Mouse (Mus musculus) hindbrain, embryonic 14.5 days (tissue): ENCODE results near the gene Rnasek. TPM values are rescaled to one million over a fixed set of nuclear protein-coding genes. Genes with fewer than 3 reads are reported as not detected.

ENCODE experiments used
- ATAC-seq: fragments of 200-750 bp; cut with Nextera tagmentation; 2 replicates; pipeline ENCODE4 v1.8.0; 2017; ENCODE audit warnings: moderate number of reproducible peaks, mild to moderate bottlenecking, moderate TSS enrichment, moderate library complexity; ENCODE audit not compliant: low FRiP score
- DNase-seq: peaks from one replicate; pipeline ENCODE4 v3.0.0-alpha.2; 2015; ENCODE audit warnings: low spot score
- H3K27ac ChIP-seq: fragments of 300-500 bp; sonication (generic); 2 replicates; pipeline ENCODE4 v1.5.1; 2014; ENCODE audit warnings: mild to moderate bottlenecking, moderate library complexity
- H3K27me3 ChIP-seq: fragments of 300-500 bp; sonication (generic); 2 replicates; pipeline ENCODE4 v1.6.1; 2014; ENCODE audit warnings: mild to moderate bottlenecking, low read length, mixed read lengths; ENCODE audit not compliant: control insufficient read depth, insufficient read depth
- H3K36me3 ChIP-seq: fragments of 300-500 bp; sonication (generic); replicated peaks from 2 replicates; pipeline ENCODE4 v1.6.1; 2014; ENCODE audit not compliant: control insufficient read depth, insufficient read depth
- H3K4me1 ChIP-seq: fragments of 300-500 bp; sonication (generic); replicated peaks from 2 replicates; pipeline ENCODE4 v1.6.1; 2014; ENCODE audit warnings: antibody characterized with exemption, low read length, mixed read lengths; ENCODE audit not compliant: control insufficient read depth, insufficient read depth
- H3K4me2 ChIP-seq: fragments of 300-500 bp; sonication (generic); replicated peaks from 2 replicates; pipeline ENCODE4 v1.6.1; 2014; ENCODE audit warnings: mild to moderate bottlenecking, moderate library complexity
- H3K4me3 ChIP-seq: fragments of 300-500 bp; sonication (generic); replicated peaks from 2 replicates; pipeline ENCODE4 v1.5.1; 2014; ENCODE audit warnings: mild to moderate bottlenecking, low read length
- H3K9ac ChIP-seq: fragments of 300-500 bp; sonication (generic); 2 replicates; pipeline ENCODE4 v1.6.1; 2014
- H3K9me3 ChIP-seq: fragments of 300-500 bp; sonication (generic); 2 replicates; pipeline ENCODE4 v1.6.1; 2016; ENCODE audit warnings: low read length; ENCODE audit not compliant: control insufficient read depth
- WGBS: fragments of 180-500 bp; shearing (Covaris S2); extraction: QIAGEN DNeasy Blood & Tissue Kit; methylation state at CpG from one replicate; pipeline ENCODE4 v1.1.7; 2014; 5-methylcytosine and 5-hydroxymethylcytosine counted together
- polyA plus RNA-seq: library from polyadenylated mRNA; unstranded; fragments of >200 nt; fragmentation: Nextera tagmentation; extraction: Ambion mirVana; gene quantifications from 2 replicates; pipeline ENCODE4 v1.2.1, GENCODE M21; 2014

Gene Rnasek
- 342 and 388 TPM in 2 replicates for polyA plus RNA-seq

GRCm38 (mm10) chr11:70239541-70240279 lies at the start of gene Rnasek, which contains the start of gene Gm21988:
Rnasek (minus strand) TSS chr11:70239842.
Gm21988 (minus strand) TSS chr11:70239830.
- peaks cover 13% of the 10 kb centered on the region for H3K36me3 ChIP-seq
- H3K4me2 ChIP-seq, result peak within 1 kb of the TSS; percentile 100
- H3K9me3 ChIP-seq, result no peaks in the 10 kb centered on the region
- H3K27me3 ChIP-seq, result no peaks in the 10 kb centered on the region
- H3K9ac ChIP-seq, result peak within 1 kb of the TSS; percentile 74
- DNase-seq (peak; percentile 87), ATAC-seq (peak; percentile 59)
- WGBS, result 0% methylated on average over 27 of the region's 35 CpGs
- H3K4me1 ChIP-seq, result peaks cover 34% of the 10 kb centered on the region
- peak within 1 kb of the TSS; percentile 60 for H3K4me3 ChIP-seq
- peak within 1 kb of the TSS; percentile 95 for H3K27ac ChIP-seq

GRCm38 (mm10) chr11:70289236-70289635 lies 49.6 kb upstream of the Rnasek start:
- Histone ChIP-seq H3K4me1 (no peaks in the 10 kb centered on the region), H3K9me3 (no peaks in the 10 kb centered on the region), H3K27me3 (no peaks in the 10 kb centered on the region), H3K4me3 (no peak overlapping the region), H3K27ac (no peak overlapping the region), H3K4me2 (no peak overlapping the region), H3K9ac (no peak overlapping the region), H3K36me3 (no peaks in the 10 kb centered on the region)
- 23% methylated on average over 6 of the region's 6 CpGs for WGBS
- ATAC-seq, result no peak
- no peak for DNase-seq

- H3K36me3 ChIP-seq, result no peaks in the 10 kb centered on the region
- H3K9ac ChIP-seq, result no peak overlapping the region
- ATAC-seq (no peak), DNase-seq (no peak)
- no peak overlapping the region for H3K4me2 ChIP-seq
- no peak overlapping the region for H3K27ac ChIP-seq
- H3K9me3 ChIP-seq, result no peaks in the 10 kb centered on the region
- WGBS, result 92% methylated on average over 10 of the region's 10 CpGs
- H3K4me1 ChIP-seq, result no peaks in the 10 kb centered on the region
- no peaks in the 10 kb centered on the region for H3K27me3 ChIP-seq
- H3K4me3 ChIP-seq, result no peak overlapping the region
Measured at GRCm38 (mm10) chr11:70288102-70288501, 48.5 kb upstream of the Rnasek start.

GRCm38 (mm10) chr11:70285686-70286085 lies 46.0 kb upstream of the Rnasek start:
- Histone ChIP-seq H3K4me2 (no peak overlapping the region), H3K36me3 (no peaks in the 10 kb centered on the region), H3K27ac (no peak overlapping the region), H3K27me3 (no peaks in the 10 kb centered on the region), H3K4me3 (no peak overlapping the region), H3K9ac (no peak overlapping the region), H3K4me1 (no peaks in the 10 kb centered on the region), H3K9me3 (no peaks in the 10 kb centered on the region)
- ATAC-seq (no peak), DNase-seq (no peak)
- WGBS, result 79% methylated on average over 5 of the region's 5 CpGs

GRCm38 (mm10) chr11:70284757-70285156 lies 45.1 kb upstream of the Rnasek start:
- Histone ChIP-seq H3K4me3 (no peak overlapping the region), H3K9ac (no peak overlapping the region), H3K9me3 (no peaks in the 10 kb centered on the region), H3K4me2 (no peak overlapping the region), H3K4me1 (no peaks in the 10 kb centered on the region), H3K27me3 (no peaks in the 10 kb centered on the region), H3K36me3 (no peaks in the 10 kb centered on the region), H3K27ac (no peak overlapping the region)
- DNase-seq (no peak), ATAC-seq (no peak)
- 84% methylated on average over 3 of the region's 3 CpGs for WGBS

- no peak overlapping the region for H3K27ac ChIP-seq
- no peaks in the 10 kb centered on the region for H3K36me3 ChIP-seq
- H3K27me3 ChIP-seq, result no peaks in the 10 kb centered on the region
- no peak overlapping the region for H3K4me3 ChIP-seq
- ATAC-seq, result no peak
- H3K4me1 ChIP-seq, result no peaks in the 10 kb centered on the region
- no peak overlapping the region for H3K9ac ChIP-seq
- 82% methylated on average over 4 of the region's 4 CpGs for WGBS
- no peak for DNase-seq
- no peak overlapping the region for H3K4me2 ChIP-seq
- H3K9me3 ChIP-seq, result no peaks in the 10 kb centered on the region
Measured at GRCm38 (mm10) chr11:70283666-70284065, 44.0 kb upstream of the Rnasek start.

GRCm38 (mm10) chr11:70280441-70280840 lies 40.8 kb upstream of the Rnasek start:
- 75% methylated on average over 3 of the region's 3 CpGs for WGBS
- Histone ChIP-seq H3K27me3 (no peaks in the 10 kb centered on the region), H3K9me3 (no peaks in the 10 kb centered on the region), H3K9ac (no peak overlapping the region), H3K4me3 (no peak overlapping the region), H3K36me3 (no peaks in the 10 kb centered on the region), H3K4me1 (no peaks in the 10 kb centered on the region), H3K27ac (no peak overlapping the region), H3K4me2 (no peak overlapping the region)
- DNase-seq, result no peak
- ATAC-seq, result no peak

- whole genome bisulfite sequencing, result 82% methylated on average over 3 of the region's 3 CpGs
- no peaks in the 10 kb centered on the region for H3K27me3 ChIP-seq
- H3K9ac ChIP-seq, result no peak overlapping the region
- DNase-seq (peak; percentile 28), ATAC-seq (no peak)
- H3K9me3 ChIP-seq, result no peaks in the 10 kb centered on the region
- no peaks in the 10 kb centered on the region for H3K4me1 ChIP-seq
- H3K4me3 ChIP-seq, result no peak overlapping the region
- H3K4me2 ChIP-seq, result no peak overlapping the region
- H3K36me3 ChIP-seq, result no peaks in the 10 kb centered on the region
- H3K27ac ChIP-seq, result no peak overlapping the region
Measured at GRCm38 (mm10) chr11:70278961-70279360, 39.3 kb upstream of the Rnasek start.

- DNase-seq (no peak), ATAC-seq (no peak)
- no peaks in the 10 kb centered on the region for H3K36me3 ChIP-seq
- no peak overlapping the region for H3K4me3 ChIP-seq
- 88% methylated on average over 7 of the region's 7 CpGs for WGBS
- H3K4me1 ChIP-seq, result no peaks in the 10 kb centered on the region
- no peak overlapping the region for H3K4me2 ChIP-seq
- no peaks in the 10 kb centered on the region for H3K9me3 ChIP-seq
- H3K9ac ChIP-seq, result no peak overlapping the region
- no peaks in the 10 kb centered on the region for H3K27me3 ChIP-seq
- no peak overlapping the region for H3K27ac ChIP-seq
Measured at GRCm38 (mm10) chr11:70271641-70272040, 32.0 kb upstream of the Rnasek start.
